Mouse (Mus musculus): ENCODE measurements around the gene Gm9495. TPM values are rescaled to one million over a fixed set of nuclear protein-coding genes. Genes with fewer than 3 reads are reported as not detected.
A peak's percentile ranks its signal among the peaks of the same experiment; 100 is the strongest.
"Not testable (repeated sequence)": the region's sequence is repeated elsewhere in the genome, so short reads cannot be mapped to it uniquely, and the experiment has no call there.

Gm9495 gene
- polyA plus RNA-seq (2015; fragmentation: Nextera tagmentation; extraction: Ambion mirVana), result not detected in 2 replicates

- H3K27me3 ChIP-seq (ENCODE audit: insufficient read depth, low read length); DNase-seq (ENCODE audit: low spot score); H3K36me3 ChIP-seq (ENCODE audit: insufficient read depth, low read length); H3K4me2 ChIP-seq (ENCODE audit: low read length); H3K4me3 ChIP-seq (replicated peaks; ENCODE audit: low read depth, low read length); ATAC-seq (replicated peaks; ENCODE audit: low FRiP score, low read depth); H3K9ac ChIP-seq (ENCODE audit: low read depth, low read length); H3K4me1 ChIP-seq (replicated peaks; ENCODE audit: insufficient read depth, low read length); H3K9me3 ChIP-seq (replicated peaks; ENCODE audit: low read length); H3K27ac ChIP-seq: not testable (repeated sequence)
- WGBS, result 88% methylated on average over 1 of the region's 3 CpGs
These were observed at the start of gene Gm9495 for GRCm38 (mm10) chr8:69453465-69453864. Gene Gm9495, minus strand, starts transcription at chr8:69453565.

- H3K9ac ChIP-seq (ENCODE audit: low read depth, low read length), result not testable (repeated sequence)
- 84% methylated on average over 2 of the region's 3 CpGs for WGBS
These were observed 21.6 kb upstream of the Gm9495 start for GRCm38 (mm10) chr8:69474946-69475345.

GRCm38 (mm10) chr8:69420018-69420417 is 33.3 kb downstream of the Gm9495 start:
- not testable (repeated sequence) for H3K36me3 ChIP-seq (ENCODE audit: insufficient read depth, low read length); H3K27me3 ChIP-seq (ENCODE audit: insufficient read depth, low read length); ATAC-seq (replicated peaks; ENCODE audit: low FRiP score, low read depth); H3K4me2 ChIP-seq (ENCODE audit: low read length); H3K4me3 ChIP-seq (replicated peaks; ENCODE audit: low read depth, low read length); H3K27ac ChIP-seq; H3K4me1 ChIP-seq (replicated peaks; ENCODE audit: insufficient read depth, low read length); DNase-seq (ENCODE audit: low spot score); H3K9me3 ChIP-seq (replicated peaks; ENCODE audit: low read length); H3K9ac ChIP-seq (ENCODE audit: low read depth, low read length)
- 79% methylated on average over 2 of the region's 3 CpGs for WGBS

More at GRCm38 (mm10) chr8:69474946-69475345, 21.6 kb upstream of the Gm9495 start:
- ATAC-seq (replicated peaks; ENCODE audit: low FRiP score, low read depth); H3K27me3 ChIP-seq (ENCODE audit: insufficient read depth, low read length); H3K4me1 ChIP-seq (replicated peaks; ENCODE audit: insufficient read depth, low read length); H3K36me3 ChIP-seq (ENCODE audit: insufficient read depth, low read length); H3K27ac ChIP-seq; DNase-seq (ENCODE audit: low spot score); H3K4me2 ChIP-seq (ENCODE audit: low read length); H3K4me3 ChIP-seq (replicated peaks; ENCODE audit: low read depth, low read length); H3K9me3 ChIP-seq (replicated peaks; ENCODE audit: low read length): not testable (repeated sequence)

- no peaks in the 10 kb centered on the region for H3K9me3 ChIP-seq (replicated peaks; ENCODE audit: low read length)
- H3K9ac ChIP-seq (ENCODE audit: low read depth, low read length), result no peak overlapping the region
- 94% methylated on average over 1 of the region's 1 CpGs for WGBS
- H3K36me3 ChIP-seq (ENCODE audit: insufficient read depth, low read length), result no peaks in the 10 kb centered on the region
- H3K27ac ChIP-seq, result no peak overlapping the region
- H3K27me3 ChIP-seq (ENCODE audit: insufficient read depth, low read length), result no peaks in the 10 kb centered on the region
- no peak overlapping the region for H3K4me2 ChIP-seq (ENCODE audit: low read length)
- H3K4me1 ChIP-seq (replicated peaks; ENCODE audit: insufficient read depth, low read length), result no peaks in the 10 kb centered on the region
- ATAC-seq (replicated peaks; ENCODE audit: low FRiP score, low read depth) (no peak), DNase-seq (ENCODE audit: low spot score) (no peak)
- H3K4me3 ChIP-seq (replicated peaks; ENCODE audit: low read depth, low read length), result no peak overlapping the region
- no peak for TF ChIP-seq CTCF (IDR thresholded peaks at IDR 0.05; ENCODE audit: low read depth)
These were observed 39.0 kb downstream of the Gm9495 start for GRCm38 (mm10) chr8:69414326-69414725.

DNA sequence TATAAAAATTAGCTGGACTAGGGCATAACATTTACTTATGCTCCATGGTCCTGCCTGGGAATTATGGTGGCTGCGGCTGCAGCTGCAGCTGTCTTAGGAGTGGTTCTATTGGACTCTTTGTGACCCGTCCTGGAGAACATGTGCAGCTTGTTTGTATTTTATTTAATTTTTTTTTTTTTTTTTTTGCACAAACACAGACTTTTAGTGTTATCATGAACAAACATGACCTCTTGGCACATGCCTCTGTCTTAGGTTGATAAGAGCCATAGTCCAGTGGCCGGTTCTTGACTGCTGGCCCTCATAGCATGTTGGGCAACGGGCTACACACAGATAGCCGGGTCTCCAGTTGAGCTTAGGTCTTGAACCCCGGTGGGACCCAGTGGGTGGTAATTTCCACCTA is 48.6 kb downstream of the Gm9495 start:
- DNase-seq (ENCODE audit: low spot score) (no peak), ATAC-seq (replicated peaks; ENCODE audit: low FRiP score, low read depth) (no peak)
- Histone ChIP-seq H3K9me3 (replicated peaks; ENCODE audit: low read length) (no peaks in the 10 kb centered on the region), H3K27me3 (ENCODE audit: insufficient read depth, low read length) (no peaks in the 10 kb centered on the region), H3K4me3 (replicated peaks; ENCODE audit: low read depth, low read length) (no peak overlapping the region), H3K4me2 (ENCODE audit: low read length) (no peak overlapping the region), H3K9ac (ENCODE audit: low read depth, low read length) (no peak overlapping the region), H3K36me3 (ENCODE audit: insufficient read depth, low read length) (no peaks in the 10 kb centered on the region), H3K4me1 (replicated peaks; ENCODE audit: insufficient read depth, low read length) (no peaks in the 10 kb centered on the region), H3K27ac (no peak overlapping the region)
- TF ChIP-seq CTCF (IDR thresholded peaks at IDR 0.05; ENCODE audit: low read depth), result no peak
- 88% methylated on average over 6 of the region's 6 CpGs for WGBS

- ATAC-seq (replicated peaks; ENCODE audit: low FRiP score, low read depth), result no peak; the same call in 1 of the 2 replicates
- TF ChIP-seq CTCF (IDR thresholded peaks at IDR 0.05; ENCODE audit: low read depth), result no peak
- H3K4me2 ChIP-seq (ENCODE audit: low read length), result peak overlapping the region; percentile 87
- no peaks in the 10 kb centered on the region for H3K36me3 ChIP-seq (ENCODE audit: insufficient read depth, low read length)
- peak overlapping the region; percentile 56 for H3K4me3 ChIP-seq (replicated peaks; ENCODE audit: low read depth, low read length)
- WGBS, result 63% methylated on average over 4 of the region's 4 CpGs
- H3K9ac ChIP-seq (ENCODE audit: low read depth, low read length), result peak overlapping the region; percentile 86
- H3K4me1 ChIP-seq (replicated peaks; ENCODE audit: insufficient read depth, low read length), result no peaks in the 10 kb centered on the region
- no peaks in the 10 kb centered on the region for H3K27me3 ChIP-seq (ENCODE audit: insufficient read depth, low read length)
- DNase-seq (ENCODE audit: low spot score), result no peak
- H3K9me3 ChIP-seq (replicated peaks; ENCODE audit: low read length), result no peaks in the 10 kb centered on the region
- peak overlapping the region; percentile 85 for H3K27ac ChIP-seq
These were observed 53.4 kb downstream of the Gm9495 start for GRCm38 (mm10) chr8:69399956-69400443.
